Mouse (Mus musculus): ENCODE results near the gene Bsdc1.

Bsdc1 gene

GRCm38 (mm10) chr4:129479863-129480262, 18.5 kb downstream of the Bsdc1 start:
- no peak for DNase-seq (ENCODE audit: low read depth in 1 of 2, low spot score in 2 of 2)

- no peak for DNase-seq (ENCODE audit: low read depth in 1 of 2, low spot score in 2 of 2)
Measured at GRCm38 (mm10) chr4:129481090-129481489, 19.7 kb downstream of the Bsdc1 start.

GRCm38 (mm10) chr4:129490972-129491880, 29.8 kb downstream of the Bsdc1 start, which contains the start of the genes Tssk3 and Fam229a:
TSS of gene Tssk3 (minus strand) at chr4:129491022.
TSS of gene Fam229a (plus strand) at chr4:129491190.
- DNase-seq (ENCODE audit: low read depth in 1 of 2, low spot score in 2 of 2): no peak

- DNase-seq (ENCODE audit: low read depth in 1 of 2, low spot score in 2 of 2): no peak
Measured at GRCm38 (mm10) chr4:129494681-129495080, 33.3 kb downstream of the Bsdc1 start.

GRCm38 (mm10) chr4:129495672-129496562, 34.5 kb downstream of the Bsdc1 start:
- peak in 1 of 2 experiments; percentile 41 for DNase-seq (ENCODE audit: low read depth in 1 of 2, low spot score in 2 of 2)

GRCm38 (mm10) chr4:129496631-129497030, 35.2 kb downstream of the Bsdc1 start:
- DNase-seq (ENCODE audit: low read depth in 1 of 2, low spot score in 2 of 2): peak in 1 of 2 experiments; percentile 49

- no peak for DNase-seq (ENCODE audit: low read depth in 1 of 2, low spot score in 2 of 2)
Measured at GRCm38 (mm10) chr4:129498941-129499340, 37.6 kb downstream of the Bsdc1 start.

GRCm38 (mm10) chr4:129500017-129500416, 38.6 kb downstream of the Bsdc1 start:
- no peak for DNase-seq (ENCODE audit: low read depth in 1 of 2, low spot score in 2 of 2)

- DNase-seq (ENCODE audit: low read depth in 1 of 2, low spot score in 2 of 2): peak; percentile 40 to 74
Measured at GRCm38 (mm10) chr4:129500607-129501566, 39.5 kb downstream of the Bsdc1 start.

- no peak for DNase-seq (ENCODE audit: low read depth in 1 of 2, low spot score in 2 of 2)
Measured at GRCm38 (mm10) chr4:129502327-129502888, 41.0 kb downstream of the Bsdc1 start.

GRCm38 (mm10) chr4:129502901-129503444, 41.6 kb downstream of the Bsdc1 start:
- no peak for DNase-seq (ENCODE audit: low read depth in 1 of 2, low spot score in 2 of 2)

GRCm38 (mm10) chr4:129505511-129505910, 44.1 kb downstream of the Bsdc1 start:
- no peak for DNase-seq (ENCODE audit: low read depth in 1 of 2, low spot score in 2 of 2)

- DNase-seq (ENCODE audit: low read depth in 1 of 2, low spot score in 2 of 2): no peak
Measured at GRCm38 (mm10) chr4:129507434-129508236, 46.3 kb downstream of the Bsdc1 start.

GRCm38 (mm10) chr4:129508237-129508515, 46.8 kb downstream of the Bsdc1 start:
- no peak for DNase-seq (ENCODE audit: low read depth in 1 of 2, low spot score in 2 of 2)

GRCm38 (mm10) chr4:129508834-129509600, 47.6 kb downstream of the Bsdc1 start:
- no peak for DNase-seq (ENCODE audit: low read depth in 1 of 2, low spot score in 2 of 2)

- DNase-seq (ENCODE audit: low read depth in 1 of 2, low spot score in 2 of 2): no peak
Measured at GRCm38 (mm10) chr4:129509650-129510049, 48.3 kb downstream of the Bsdc1 start.

GRCm38 (mm10) chr4:129510723-129511412, 49.5 kb downstream of the Bsdc1 start:
- DNase-seq (ENCODE audit: low read depth in 1 of 2, low spot score in 2 of 2): no peak

All from monocyte, adult 2 months (primary cell).